Mouse (Mus musculus) layer of hippocampus, postnatal 14 days (tissue): ENCODE measurements at regions not wholly inside any gene's neighbourhood (a gene's known extent, or its start where the extent isn't known, plus 50 kb on each side); places are given as distances from the start of the nearest gene placed in this dataset.
A peak's percentile ranks its signal among the peaks of the same experiment; 100 is the strongest.
"Not testable (repeated sequence)": the region's sequence is repeated elsewhere in the genome, so short reads cannot be mapped to it uniquely, and the experiment has no call there.

Experiments
- DNase-seq, 2 experiments: peaks; one replicate each; pipeline ENCODE4 v3.0.0; 2021 to 2022; ENCODE audit warnings: low spot score in 2 of 2, mixed read lengths in 1 of 2

GRCm38 (mm10) chr6:140231537-140231936 lies 190.3 kb upstream of the Plcz1 start:
- no peak for DNase-seq

GRCm38 (mm10) chr6:140229295-140229694 lies 188.0 kb upstream of the Plcz1 start:
- DNase-seq = no peak

- no peak for DNase-seq
Measured at GRCm38 (mm10) chr6:140228741-140229140, 187.5 kb upstream of the Plcz1 start.

- no peak for DNase-seq
Measured at GRCm38 (mm10) chr6:140222534-140223324, 181.5 kb upstream of the Plcz1 start.

GRCm38 (mm10) chr6:140221653-140222272 lies 180.5 kb upstream of the Plcz1 start:
- DNase-seq = peak in 1 of 2 experiments; percentile 63

- DNase-seq = no peak
Measured at GRCm38 (mm10) chr6:140218789-140219188, 177.5 kb upstream of the Plcz1 start.

- DNase-seq = no peak
Measured at GRCm38 (mm10) chr6:140212403-140212802, 171.1 kb upstream of the Plcz1 start.

- no peak for DNase-seq
Measured at GRCm38 (mm10) chr6:140210141-140210540, 168.9 kb upstream of the Plcz1 start.

- DNase-seq = no peak
Measured at GRCm38 (mm10) chr6:140209083-140209482, 167.8 kb upstream of the Plcz1 start.

- DNase-seq = no peak
Measured at GRCm38 (mm10) chr6:140208375-140208774, 167.1 kb upstream of the Plcz1 start.

- DNase-seq = not testable (repeated sequence)
Measured at GRCm38 (mm10) chr6:140206676-140207075, 165.4 kb upstream of the Plcz1 start.

- no peak for DNase-seq
Measured at GRCm38 (mm10) chr6:140201356-140201755, 160.1 kb upstream of the Plcz1 start.

- DNase-seq = no peak
Measured at GRCm38 (mm10) chr6:140200322-140200721, 159.1 kb upstream of the Plcz1 start.

GRCm38 (mm10) chr6:140198036-140198435 lies 156.8 kb upstream of the Plcz1 start:
- no peak for DNase-seq

- DNase-seq = no peak
Measured at GRCm38 (mm10) chr6:140197113-140197675, 155.9 kb upstream of the Plcz1 start.

GRCm38 (mm10) chr6:140194276-140194675 lies 153.0 kb upstream of the Plcz1 start:
- peak; percentile 30 to 37 for DNase-seq

- peak in 1 of 2 experiments; percentile 36 for DNase-seq
Measured at GRCm38 (mm10) chr6:140193084-140193939, 152.1 kb upstream of the Plcz1 start.

- DNase-seq = no peak
Measured at GRCm38 (mm10) chr6:140192526-140192925, 151.3 kb upstream of the Plcz1 start.

- no peak for DNase-seq
Measured at GRCm38 (mm10) chr6:140191341-140191740, 150.1 kb upstream of the Plcz1 start.

- DNase-seq = no peak
Measured at GRCm38 (mm10) chr6:140189601-140190000, 148.3 kb upstream of the Plcz1 start.

- no peak for DNase-seq
Measured at GRCm38 (mm10) chr6:140187733-140188132, 146.5 kb upstream of the Plcz1 start.
